Mouse (Mus musculus): ENCODE results near the gene Dnajb2. TPM values are rescaled to one million over a fixed set of nuclear protein-coding genes. Genes with fewer than 3 reads are reported as not detected.
A peak's percentile ranks its signal among the peaks of the same experiment; 100 is the strongest.

Dnajb2 gene
- polyA plus RNA-seq, 1 experiment = 45.8 TPM

GRCm38 (mm10) chr1:75291321-75291720, 55.1 kb downstream of the Dnajb2 start:
- Histone ChIP-seq H3K4me3 (ENCODE audit: extremely low read depth, insufficient read depth, insufficient read length) (no peak overlapping the region), H3K27me3 (ENCODE audit: control insufficient read depth, insufficient read depth, low read length) (no peaks in the 10 kb centered on the region), H3K4me1 (ENCODE audit: control insufficient read depth, insufficient read depth, insufficient read length) (no peaks in the 10 kb centered on the region), H3K27ac (ENCODE audit: insufficient read depth, low read length) (no peak overlapping the region), H3K36me3 (ENCODE audit: control insufficient read depth, insufficient read depth, low read length) (no peaks in the 10 kb centered on the region)
- no peak for DNase-seq (ENCODE audit: low read depth in 1 of 2, low spot score in 2 of 2)
- WGBS = 84% methylated on average over 8 of the region's 8 CpGs
- TF ChIP-seq POLR2A (IDR thresholded peaks at IDR 0.05; ENCODE audit: low read depth, low read length) (no peak), CTCF (IDR thresholded peaks at IDR 0.05; ENCODE audit: extremely low read depth, insufficient read depth, insufficient read length, insufficient replicate concordance) (no peak)

GRCm38 (mm10) chr1:75292476-75293330, 56.5 kb downstream of the Dnajb2 start:
- TF ChIP-seq CTCF (IDR thresholded peaks at IDR 0.05; ENCODE audit: extremely low read depth, insufficient read depth, insufficient read length, insufficient replicate concordance) (no peak), POLR2A (IDR thresholded peaks at IDR 0.05; ENCODE audit: low read depth, low read length) (no peak)
- no peaks in the 10 kb centered on the region for H3K4me1 ChIP-seq (ENCODE audit: control insufficient read depth, insufficient read depth, insufficient read length)
- H3K4me3 ChIP-seq (ENCODE audit: extremely low read depth, insufficient read depth, insufficient read length) = no peak overlapping the region
- no peaks in the 10 kb centered on the region for H3K36me3 ChIP-seq (ENCODE audit: control insufficient read depth, insufficient read depth, low read length)
- H3K27ac ChIP-seq (ENCODE audit: insufficient read depth, low read length) = peak overlapping the region; percentile 9; the same call in 1 of the 2 replicates
- 59% methylated on average over 12 of the region's 12 CpGs for WGBS
- no peaks in the 10 kb centered on the region for H3K27me3 ChIP-seq (ENCODE audit: control insufficient read depth, insufficient read depth, low read length)
- no peak for DNase-seq (ENCODE audit: low read depth in 1 of 2, low spot score in 2 of 2)

GRCm38 (mm10) chr1:75293331-75293701, 57.1 kb downstream of the Dnajb2 start:
- no peaks in the 10 kb centered on the region for H3K36me3 ChIP-seq (ENCODE audit: control insufficient read depth, insufficient read depth, low read length)
- H3K27me3 ChIP-seq (ENCODE audit: control insufficient read depth, insufficient read depth, low read length) = no peaks in the 10 kb centered on the region
- H3K4me3 ChIP-seq (ENCODE audit: extremely low read depth, insufficient read depth, insufficient read length) = no peak overlapping the region
- no peaks in the 10 kb centered on the region for H3K4me1 ChIP-seq (ENCODE audit: control insufficient read depth, insufficient read depth, insufficient read length)
- no peak for TF ChIP-seq CTCF (IDR thresholded peaks at IDR 0.05; ENCODE audit: extremely low read depth, insufficient read depth, insufficient read length, insufficient replicate concordance)
- TF ChIP-seq POLR2A (IDR thresholded peaks at IDR 0.05; ENCODE audit: low read depth, low read length) = no peak
- no peak for DNase-seq (ENCODE audit: low read depth in 1 of 2, low spot score in 2 of 2)
- H3K27ac ChIP-seq (ENCODE audit: insufficient read depth, low read length) = peak overlapping the region; percentile 9; the same call in 1 of the 2 replicates
- WGBS = 82% methylated on average over 5 of the region's 5 CpGs

- Histone ChIP-seq H3K27me3 (ENCODE audit: control insufficient read depth, insufficient read depth, low read length) (no peaks in the 10 kb centered on the region), H3K27ac (ENCODE audit: insufficient read depth, low read length) (no peak overlapping the region), H3K4me3 (ENCODE audit: extremely low read depth, insufficient read depth, insufficient read length) (no peak overlapping the region), H3K36me3 (ENCODE audit: control insufficient read depth, insufficient read depth, low read length) (no peaks in the 10 kb centered on the region), H3K4me1 (ENCODE audit: control insufficient read depth, insufficient read depth, insufficient read length) (no peaks in the 10 kb centered on the region)
- TF ChIP-seq CTCF (IDR thresholded peaks at IDR 0.05; ENCODE audit: extremely low read depth, insufficient read depth, insufficient read length, insufficient replicate concordance) (no peak), POLR2A (IDR thresholded peaks at IDR 0.05; ENCODE audit: low read depth, low read length) (no peak)
- WGBS = 72% methylated on average over 5 of the region's 5 CpGs
- DNase-seq (ENCODE audit: low read depth in 1 of 2, low spot score in 2 of 2) = no peak
Observed at GRCm38 (mm10) chr1:75294294-75294693, 58.1 kb downstream of the Dnajb2 start.

Other genes with a start within 250 kb of the Dnajb2 start
- 1.3 TPM in 2 replicates for gene Nhej1, start 111.2 kb upstream of the Dnajb2 start, polyA plus RNA-seq (2012; rRNA removed)
- gene Slc23a3, start 102.5 kb upstream of the Dnajb2 start, polyA plus RNA-seq (2012; rRNA removed) = 0.30 and 0.50 TPM in 2 replicates
- 59.3 and 71.7 TPM in 2 replicates for gene Cnppd1, start 93.7 kb upstream of the Dnajb2 start, polyA plus RNA-seq (2012; rRNA removed)
- 88.2 and 101 TPM in 2 replicates for gene Retreg2, start 93.6 kb upstream of the Dnajb2 start, polyA plus RNA-seq (2012; rRNA removed)
- gene Zfand2b, start 67.8 kb upstream of the Dnajb2 start, polyA plus RNA-seq (2012; rRNA removed) = 47.7 and 53.2 TPM in 2 replicates
- 14.0 and 15.7 TPM in 2 replicates for gene Abcb6, start 56.0 kb upstream of the Dnajb2 start, polyA plus RNA-seq (2012; rRNA removed)
- gene Ankzf1, start 44.3 kb upstream of the Dnajb2 start, polyA plus RNA-seq (2012; rRNA removed) = 15.5 and 15.9 TPM in 2 replicates
- gene Atg9a, start 44.2 kb upstream of the Dnajb2 start, polyA plus RNA-seq (2012; rRNA removed) = 34.5 and 40.8 TPM in 2 replicates
- gene Glb1l, start 25.6 kb upstream of the Dnajb2 start, polyA plus RNA-seq (2012; rRNA removed) = 5.3 and 5.7 TPM in 2 replicates
- gene Stk16, start 25.6 kb upstream of the Dnajb2 start, polyA plus RNA-seq (2012; rRNA removed) = 121 and 131 TPM in 2 replicates
- 123 and 132 TPM in 2 replicates for gene Tuba4a, start 16.5 kb upstream of the Dnajb2 start, polyA plus RNA-seq (2012; rRNA removed)
- 0.19 TPM in 1 of 2 replicates, not detected in the other for gene A630095N17Rik, start 4.3 kb upstream of the Dnajb2 start, polyA plus RNA-seq (2012; rRNA removed)
- gene Ptprn, start 28.1 kb downstream of the Dnajb2 start, polyA plus RNA-seq (2012; rRNA removed) = 0.22 and 0.35 TPM in 2 replicates
- 0.18 TPM in 1 of 2 replicates, not detected in the other for gene Resp18, start 42.0 kb downstream of the Dnajb2 start, polyA plus RNA-seq (2012; rRNA removed)
- gene Dnpep, start 81.6 kb downstream of the Dnajb2 start, polyA plus RNA-seq (2012; rRNA removed) = 76.1 and 81.0 TPM in 2 replicates
- gene Des, start 123.9 kb downstream of the Dnajb2 start, polyA plus RNA-seq (2012; rRNA removed) = 40.5 and 49.3 TPM in 2 replicates
- 14.3 and 21.2 TPM in 2 replicates for gene Speg, start 138.9 kb downstream of the Dnajb2 start, polyA plus RNA-seq (2012; rRNA removed)
- gene Gmppa, start 199.5 kb downstream of the Dnajb2 start, polyA plus RNA-seq (2012; rRNA removed) = 85.1 and 101 TPM in 2 replicates
- 0.02 and 0.05 TPM in 2 replicates for gene Asic4, start 214.0 kb downstream of the Dnajb2 start, polyA plus RNA-seq (2012; rRNA removed)
- gene Chpf, start 242.9 kb downstream of the Dnajb2 start, polyA plus RNA-seq (2012; rRNA removed) = 30.4 and 40.6 TPM in 2 replicates
- 2.6 and 3.6 TPM in 2 replicates for gene Tmem198, start 243.1 kb downstream of the Dnajb2 start, polyA plus RNA-seq (2012; rRNA removed)